Mouse (Mus musculus): Measurements from ENCODE around the gene Vcpkmt. TPM values are rescaled to one million over a fixed set of nuclear protein-coding genes. Genes with fewer than 3 reads are reported as not detected.

Gene Vcpkmt
- polyA plus RNA-seq, 1 experiment from 2014 or later, result 22.1 TPM

- Histone ChIP-seq H3K4me3 (no peak overlapping the region), H3K9me3 (replicated peaks) (no peaks in the 10 kb centered on the region), H3K27ac (no peak overlapping the region; the same call in 1 of the 2 replicates), H3K9ac (no peak overlapping the region), H3K27me3 (no peaks in the 10 kb centered on the region), H3K36me3 (no peaks in the 10 kb centered on the region), H3K4me2 (replicated peaks) (0 out of 2 replicates have a peak overlapping the region, but pooled peaks have one; percentile 23), H3K4me1 (peaks cover 22% of the 10 kb centered on the region)
- no peak for ATAC-seq (ENCODE audit: low FRiP score)
- WGBS, result 60% methylated on average over 10 of the region's 10 CpGs
These were observed 46.1 kb downstream of the Vcpkmt start for GRCm38 (mm10) chr12:69536616-69537242.

DNA sequence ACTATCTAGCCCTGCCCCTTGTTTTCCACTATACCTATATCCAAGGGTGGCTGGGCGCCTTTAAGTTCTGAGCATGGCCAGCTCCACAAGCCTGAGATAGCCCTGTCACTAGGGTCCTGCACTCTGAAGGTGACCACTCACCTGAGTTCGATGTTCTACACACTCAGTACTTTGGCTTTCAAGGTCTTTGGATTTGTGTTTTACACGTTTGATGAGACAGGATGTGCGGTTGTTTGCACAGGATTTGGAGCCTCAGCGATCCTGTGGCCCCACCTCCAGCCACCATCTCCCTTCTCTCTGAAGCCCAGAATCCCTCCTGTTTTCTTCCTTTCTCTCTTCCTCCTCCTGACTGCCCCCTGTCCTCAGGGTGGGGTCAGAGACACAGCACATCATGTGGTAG lies 49.6 kb downstream of the Vcpkmt start:
- ATAC-seq (ENCODE audit: low FRiP score), result no peak
- Histone ChIP-seq H3K4me1 (peaks cover 11% of the 10 kb centered on the region), H3K27me3 (no peaks in the 10 kb centered on the region), H3K9me3 (replicated peaks) (no peaks in the 10 kb centered on the region), H3K36me3 (no peaks in the 10 kb centered on the region), H3K9ac (no peak overlapping the region), H3K4me3 (no peak overlapping the region), H3K27ac (no peak overlapping the region), H3K4me2 (replicated peaks) (no peak overlapping the region)
- 88% methylated on average over 5 of the region's 5 CpGs for WGBS

GRCm38 (mm10) chr12:69532530-69532929 lies 50.3 kb downstream of the Vcpkmt start:
- no peak overlapping the region for H3K4me3 ChIP-seq
- H3K27ac ChIP-seq, result no peak overlapping the region
- H3K4me1 ChIP-seq, result peaks cover 7% of the 10 kb centered on the region
- 91% methylated on average over 3 of the region's 3 CpGs for WGBS
- no peaks in the 10 kb centered on the region for H3K36me3 ChIP-seq
- H3K27me3 ChIP-seq, result no peaks in the 10 kb centered on the region
- no peak overlapping the region for H3K9ac ChIP-seq
- H3K4me2 ChIP-seq (replicated peaks), result no peak overlapping the region
- no peaks in the 10 kb centered on the region for H3K9me3 ChIP-seq (replicated peaks)
- no peak for ATAC-seq (ENCODE audit: low FRiP score)

- ATAC-seq (ENCODE audit: low FRiP score), result no peak
- H3K27me3 ChIP-seq, result no peaks in the 10 kb centered on the region
- 89% methylated on average over 4 of the region's 4 CpGs for WGBS
These were observed 50.7 kb downstream of the Vcpkmt start for GRCm38 (mm10) chr12:69532091-69532490.

GRCm38 (mm10) chr12:69529694-69530403 lies 53.0 kb downstream of the Vcpkmt start:
- Histone ChIP-seq H3K4me3 (no peak overlapping the region), H3K4me1 (no peaks in the 10 kb centered on the region), H3K4me2 (replicated peaks) (no peak overlapping the region), H3K36me3 (no peaks in the 10 kb centered on the region), H3K9ac (no peak overlapping the region), H3K27ac (no peak overlapping the region), H3K9me3 (replicated peaks) (no peaks in the 10 kb centered on the region; the same call in 1 of the 2 replicates), H3K27me3 (no peaks in the 10 kb centered on the region)
- ATAC-seq (ENCODE audit: low FRiP score), result no peak
- 90% methylated on average over 13 of the region's 13 CpGs for WGBS

More at GRCm38 (mm10) chr12:69532091-69532490, 50.7 kb downstream of the Vcpkmt start:
- Histone ChIP-seq H3K4me1 (peaks cover 3% of the 10 kb centered on the region; the same call in 1 of the 2 replicates), H3K36me3 (no peaks in the 10 kb centered on the region), H3K27ac (no peak overlapping the region), H3K4me2 (replicated peaks) (no peak overlapping the region), H3K9me3 (replicated peaks) (no peaks in the 10 kb centered on the region; the same call in 1 of the 2 replicates), H3K9ac (no peak overlapping the region), H3K4me3 (no peak overlapping the region)

DNA sequence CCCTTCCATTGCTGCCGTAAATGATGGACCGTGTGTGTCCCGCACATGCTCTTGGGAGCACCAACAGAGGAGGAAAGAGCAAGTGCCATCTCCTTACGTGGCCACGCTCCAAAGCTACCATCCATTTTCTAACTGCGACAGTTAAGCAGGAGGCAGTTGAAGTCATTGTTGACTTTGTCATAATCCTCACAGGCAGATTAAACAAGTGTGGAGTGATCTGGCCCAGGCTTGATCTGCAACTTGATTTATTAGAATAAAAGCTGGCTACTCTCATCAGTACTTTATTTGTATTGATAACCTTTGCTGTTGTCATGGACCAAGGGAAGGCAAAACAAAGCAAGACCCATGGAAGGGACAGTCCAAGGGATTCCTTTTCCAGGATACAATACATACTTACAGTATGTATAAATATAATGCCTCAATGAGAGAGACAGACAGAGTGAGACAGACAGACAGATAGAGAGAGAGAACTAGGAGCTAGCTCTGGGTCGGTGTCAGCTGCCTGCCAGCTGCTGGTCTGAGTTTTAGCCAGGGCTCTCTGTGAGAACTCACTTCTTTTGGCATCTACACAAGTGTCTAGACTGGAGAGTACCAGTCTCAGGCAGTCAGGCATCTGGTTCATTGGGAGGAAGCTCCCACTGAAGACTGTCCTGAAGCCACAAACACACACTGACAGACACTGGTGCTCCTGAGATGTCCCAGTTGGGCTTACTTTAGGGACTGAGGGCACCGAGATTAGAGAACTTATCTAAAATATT lies 54.4 kb downstream of the Vcpkmt start:
- Histone ChIP-seq H3K27me3 (no peaks in the 10 kb centered on the region), H3K9me3 (replicated peaks) (no peaks in the 10 kb centered on the region; the same call in 1 of the 2 replicates), H3K4me3 (no peak overlapping the region), H3K27ac (no peak overlapping the region), H3K9ac (no peak overlapping the region), H3K4me1 (no peaks in the 10 kb centered on the region), H3K36me3 (no peaks in the 10 kb centered on the region), H3K4me2 (replicated peaks) (no peak overlapping the region)
- WGBS, result 89% methylated on average over 8 of the region's 8 CpGs
- ATAC-seq (ENCODE audit: low FRiP score), result no peak

Small RNAs within 50 kb of the gene (microRNA-seq; reads per million reads assigned to microRNA genes)
- gene Gm23018, result not detected

Other genes starting within 250 kb of the Vcpkmt start
- gene Nemf, start 225.9 kb downstream of the Vcpkmt start, polyA plus RNA-seq (2016; fragmentation: Nextera tagmentation; extraction: Ambion mirVana), result 82.0 and 90.7 TPM in 2 replicates
- 56.1 and 61.9 TPM in 2 replicates for gene Arf6, start 210.9 kb downstream of the Vcpkmt start, polyA plus RNA-seq (2016; fragmentation: Nextera tagmentation; extraction: Ambion mirVana)
- 1.1 and 1.8 TPM in 2 replicates for gene Gm9887, start 210.6 kb downstream of the Vcpkmt start, polyA plus RNA-seq (2016; fragmentation: Nextera tagmentation; extraction: Ambion mirVana)
- 10.4 and 12.1 TPM in 2 replicates for gene Sos2, start 98.8 kb upstream of the Vcpkmt start, polyA plus RNA-seq (2016; fragmentation: Nextera tagmentation; extraction: Ambion mirVana)
- 14.6 and 15.3 TPM in 2 replicates for gene L2hgdh, start 141.8 kb upstream of the Vcpkmt start, polyA plus RNA-seq (2016; fragmentation: Nextera tagmentation; extraction: Ambion mirVana)
- 26.1 and 28.5 TPM in 2 replicates for gene Atp5s, start 141.9 kb upstream of the Vcpkmt start, polyA plus RNA-seq (2016; fragmentation: Nextera tagmentation; extraction: Ambion mirVana)
- gene Cdkl1, start 208.2 kb upstream of the Vcpkmt start, polyA plus RNA-seq (2016; fragmentation: Nextera tagmentation; extraction: Ambion mirVana), result 1.5 and 1.6 TPM in 2 replicates